ENCODE assay signal across 11 mouse cellular contexts in genomic region chr8:49465911-49466518, GRCm38 (mm10).
DNase-seq lines count a peak whose midpoint lies in the region; ATAC-seq and TF ChIP-seq lines count a peak whose summit lies in the region.
"Had no signal": no experiment of that assay in that cellular context is flagged by ENCODE, and none has a peak within 500 bp of the region (broad histone marks: within the 10 kb centered on the region; RNA-seq: fewer than 3 reads in every experiment).

No protein-coding gene starts in this region.

- no peak overlapping the region for H3K27ac ChIP-seq in hindbrain, postnatal 0 days
- no peak overlapping the region for H3K27ac ChIP-seq in hindbrain, embryonic 14.5 days
- no peak overlapping the region; the same call in 1 of the 2 replicates for H3K27ac ChIP-seq in limb, embryonic 11.5 days (replicated peaks; ENCODE audit: low read depth, low read length)
- H3K27ac ChIP-seq: hindbrain, embryonic 15.5 days had no signal

- no peaks in the 10 kb centered on the region for H3K36me3 ChIP-seq in hindbrain, postnatal 0 days (ENCODE audit: insufficient read depth, low read length)
- no peaks in the 10 kb centered on the region for H3K36me3 ChIP-seq in hindbrain, embryonic 14.5 days (replicated peaks; ENCODE audit: control insufficient read depth, insufficient read depth)
- H3K36me3 ChIP-seq in limb, embryonic 11.5 days (ENCODE audit: control insufficient read depth, insufficient read depth, low read length): no peaks in the 10 kb centered on the region
- H3K36me3 ChIP-seq: hindbrain, embryonic 15.5 days had no signal

- no peak for TF ChIP-seq CTCF in hindbrain, postnatal 0 days (IDR thresholded peaks at IDR 0.05; ENCODE audit: low read depth)
- TF ChIP-seq CTCF in brain, embryonic 14.5 days (IDR thresholded peaks at IDR 0.05; ENCODE audit: borderline replicate concordance, extremely low read depth, insufficient read depth, insufficient read length): no peak

- H3K27me3 ChIP-seq in hindbrain, postnatal 0 days (ENCODE audit: insufficient read depth, low read length): no peaks in the 10 kb centered on the region
- no peaks in the 10 kb centered on the region for H3K27me3 ChIP-seq in hindbrain, embryonic 14.5 days (ENCODE audit: control insufficient read depth, insufficient read depth, low read length)
- no peaks in the 10 kb centered on the region for H3K27me3 ChIP-seq in limb, embryonic 11.5 days (ENCODE audit: control insufficient read depth, insufficient read depth, low read length)
- H3K27me3 ChIP-seq: hindbrain, embryonic 15.5 days had no signal

- H3K4me3 ChIP-seq in hindbrain, postnatal 0 days (ENCODE audit: low read length): no peak overlapping the region
- no peak overlapping the region for H3K4me3 ChIP-seq in hindbrain, embryonic 14.5 days (replicated peaks; ENCODE audit: low read length)
- H3K4me3 ChIP-seq in limb, embryonic 11.5 days (ENCODE audit: low read depth, low read length): no peak overlapping the region
- H3K4me3 ChIP-seq: hindbrain, embryonic 15.5 days had no signal

- peak; percentile 54; the same call in 1 of the 2 replicates for ATAC-seq in hindbrain, postnatal 0 days
- no peak for ATAC-seq in hindbrain, embryonic 14.5 days (ENCODE audit: low FRiP score)
- 0 out of 2 replicates have a peak, but pooled peaks have one; percentile 67 for ATAC-seq in limb, embryonic 11.5 days (ENCODE audit: insufficient number of reproducible peaks, low FRiP score, low TSS enrichment, low read depth)

- DNase-seq in cerebellum, postnatal 25 days: peak; percentile 23 to 53
- no peak for DNase-seq in cerebellum, adult 11 months
- DNase-seq in hindbrain, postnatal 0 days (ENCODE audit: low spot score): peak; percentile 53
- no peak for DNase-seq in hindbrain, embryonic 14.5 days (ENCODE audit: low spot score)
- peak; percentile 58 for DNase-seq in brain, embryonic 14.5 days (ENCODE audit: low read depth)
- DNase-seq in limb, embryonic 11.5 days (ENCODE audit: low spot score): peak; percentile 43
- DNase-seq in urinary bladder, postnatal 10 days (ENCODE audit: low spot score): no peak
- no peak for DNase-seq in left cerebral cortex, adult 9 months (ENCODE audit: low spot score in 2 of 2)
- DNase-seq: liver; right cerebral cortex, postnatal 4 days had no signal

- WGBS in hindbrain, postnatal 0 days: 46% methylated on average over 14 of the region's 14 CpGs
- 57% methylated on average over 14 of the region's 14 CpGs for WGBS in hindbrain, embryonic 14.5 days
- WGBS in limb, embryonic 11.5 days: 19% methylated on average over 14 of the region's 14 CpGs

- no peak for TF ChIP-seq POLR2A in brain, embryonic 14.5 days (IDR thresholded peaks at IDR 0.05; ENCODE audit: borderline replicate concordance, extremely low read depth, insufficient read depth, insufficient read length, poor library complexity, severe bottlenecking)

- no peaks in the 10 kb centered on the region for H3K4me1 ChIP-seq in hindbrain, postnatal 0 days (ENCODE audit: insufficient read depth, low read length)
- peaks cover 11% of the 10 kb centered on the region for H3K4me1 ChIP-seq in hindbrain, embryonic 14.5 days (replicated peaks; ENCODE audit: control insufficient read depth, insufficient read depth, low read length)
- H3K4me1 ChIP-seq in limb, embryonic 11.5 days (ENCODE audit: control insufficient read depth, insufficient read depth, low read length): peaks cover 11% of the 10 kb centered on the region

- H3K4me2 ChIP-seq in hindbrain, postnatal 0 days (ENCODE audit: low read depth, low read length): no peak overlapping the region
- no peak overlapping the region for H3K4me2 ChIP-seq in hindbrain, embryonic 14.5 days (replicated peaks)
- peak overlapping the region; percentile 27 for H3K4me2 ChIP-seq in limb, embryonic 11.5 days (ENCODE audit: low read depth, severe bottlenecking)
- H3K4me2 ChIP-seq: hindbrain, embryonic 15.5 days had no signal

- H3K9me3 ChIP-seq in hindbrain, postnatal 0 days (ENCODE audit: low read length): no peaks in the 10 kb centered on the region
- no peaks in the 10 kb centered on the region for H3K9me3 ChIP-seq in hindbrain, embryonic 14.5 days (ENCODE audit: control insufficient read depth, low read length)
- no peaks in the 10 kb centered on the region for H3K9me3 ChIP-seq in limb, embryonic 11.5 days (ENCODE audit: control insufficient read depth, low read length)
- H3K9me3 ChIP-seq: hindbrain, embryonic 15.5 days had no signal

- no peak overlapping the region for H3K9ac ChIP-seq in hindbrain, postnatal 0 days (replicated peaks; ENCODE audit: low read length)
- no peak overlapping the region for H3K9ac ChIP-seq in hindbrain, embryonic 14.5 days
- no peak overlapping the region for H3K9ac ChIP-seq in limb, embryonic 11.5 days (ENCODE audit: low read length)
- H3K9ac ChIP-seq: hindbrain, embryonic 15.5 days had no signal

Comparison
In these comparisons a context has a peak if more than half of its experiments do, and no peak if none do; other contexts are left out.
1. DNase-seq: peak in cerebellum, postnatal 25 days (2 of 2), hindbrain, postnatal 0 days (single experiment), brain, embryonic 14.5 days (single experiment) and limb, embryonic 11.5 days (single experiment); none in cerebellum, adult 11 months (single experiment), hindbrain, embryonic 14.5 days (single experiment), urinary bladder, postnatal 10 days (single experiment) and left cerebral cortex, adult 9 months (0 of 2).